Mouse (Mus musculus): ENCODE measurements at regions not wholly inside any gene's neighbourhood (a gene's known extent, or its start where the extent isn't known, plus 50 kb on each side); places are given as distances from the start of the nearest gene placed in this dataset.

DNA sequence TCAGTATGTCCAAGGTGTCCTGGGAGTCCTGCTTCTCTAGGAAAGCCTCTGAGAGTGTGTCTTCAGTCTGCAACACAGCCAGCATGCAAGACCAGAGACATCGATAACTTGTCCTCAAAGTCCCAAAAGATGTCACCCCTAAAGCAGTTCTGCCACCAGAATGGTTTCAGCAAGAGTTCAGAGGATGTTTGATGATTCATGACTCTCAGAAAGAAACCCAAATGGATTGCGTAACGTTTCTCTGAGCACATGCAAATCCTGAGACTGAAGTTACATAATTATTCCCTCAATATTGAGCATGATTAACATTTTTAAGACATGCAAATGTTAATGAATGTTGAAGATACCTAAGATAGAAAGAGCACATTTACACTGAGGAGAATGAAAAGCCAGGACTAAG is 167.2 kb downstream of the Lrig3 start:
- no peak for TF ChIP-seq CTCF (IDR thresholded peaks at IDR 0.05; ENCODE audit: borderline replicate concordance, insufficient read depth, low read depth, low read length)
- TF ChIP-seq POLR2A (IDR thresholded peaks at IDR 0.05; ENCODE audit: borderline replicate concordance, insufficient read depth, low read length): no peak
